Mouse (Mus musculus) cerebellum, adult 2 months (tissue): ENCODE measurements around the gene Tbc1d15. TPM values are rescaled to one million over a fixed set of nuclear protein-coding genes. Genes with fewer than 3 reads are reported as not detected.

Source experiments
- DNase-seq, 2 experiments: peaks; one replicate each; pipeline ENCODE4 v3.0.0; 2021
- H3K27ac ChIP-seq: fragments of 200-500 bp; 2 replicates; pipeline ENCODE4 v1.5.1; 2012; ENCODE audit warnings: low read length, control low read depth, inconsistent platforms; ENCODE audit not compliant: insufficient read depth
- H3K27me3 ChIP-seq: fragments of 200-500 bp; 2 replicates; pipeline ENCODE4 v1.6.1; 2012; ENCODE audit warnings: inconsistent platforms, mild to moderate bottlenecking, low read length, moderate library complexity; ENCODE audit not compliant: control insufficient read depth, insufficient read depth
- H3K4me1 ChIP-seq: fragments of 200-500 bp; 2 replicates; pipeline ENCODE4 v1.6.1; 2011; ENCODE audit warnings: low read length; ENCODE audit not compliant: control insufficient read depth, insufficient read depth
- H3K4me3 ChIP-seq: fragments of 200-500 bp; replicated peaks from 2 replicates; pipeline ENCODE3; 2011; ENCODE audit warnings: mild to moderate bottlenecking, low read depth, low read length, control low read depth; ENCODE audit not compliant: insufficient read depth
- CTCF ChIP-seq: fragments of 200-500 bp; IDR thresholded peaks from 2 replicates; pipeline ENCODE4 v1.5.1; 2011; ENCODE audit warnings: low read depth, mild to moderate bottlenecking, control low read depth, low read length, moderate library complexity, borderline replicate concordance; ENCODE audit not compliant: insufficient read depth
- POLR2A ChIP-seq: fragments of 200-500 bp; IDR thresholded peaks from 2 replicates; pipeline ENCODE4 v1.6.1; 2011; ENCODE audit warnings: low read length, control low read depth, borderline replicate concordance; ENCODE audit not compliant: insufficient read depth
- WGBS: fragments of 180-500 bp; shearing (Covaris S2); methylation state at CpG from one replicate; pipeline ENCODE4 v1.1.7; 2018; 5-methylcytosine and 5-hydroxymethylcytosine counted together
- polyA plus RNA-seq: library from polyadenylated mRNA; depleted of rRNA; stranded (reverse); fragments of >200 nt; gene quantifications from 2 replicates; pipeline ENCODE4 v1.2.3, GENCODE M21; 2012

The Tbc1d15 gene
- polyA plus RNA-seq, 1 experiment: 40.8 TPM

DNA sequence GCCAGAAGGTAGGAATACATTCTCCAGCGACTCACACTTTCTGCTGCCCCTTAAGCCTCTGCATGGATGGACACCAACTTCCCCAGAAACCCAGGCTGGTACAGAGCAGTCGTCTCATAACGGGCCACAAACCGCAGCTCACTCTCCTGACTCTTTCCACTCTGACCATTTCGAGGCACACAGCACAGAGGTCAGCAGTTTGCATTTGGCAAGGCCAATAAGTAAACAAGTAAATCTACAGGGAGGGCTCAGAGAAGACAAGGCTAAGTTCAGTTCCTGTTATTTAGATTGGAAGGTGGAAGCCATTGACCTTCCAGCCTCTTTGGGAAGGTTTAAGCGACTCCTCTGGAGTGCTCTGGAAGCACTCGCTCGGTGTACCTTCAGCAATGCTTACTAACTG is 37.6 kb upstream of the Tbc1d15 start:
- no peak for DNase-seq
- Histone ChIP-seq H3K4me3 (no peak overlapping the region), H3K4me1 (no peaks in the 10 kb centered on the region), H3K27me3 (no peaks in the 10 kb centered on the region), H3K27ac (no peak overlapping the region)
- 91% methylated on average over 8 of the region's 8 CpGs for WGBS
- TF ChIP-seq CTCF: no peak
- TF ChIP-seq POLR2A: no peak

DNA sequence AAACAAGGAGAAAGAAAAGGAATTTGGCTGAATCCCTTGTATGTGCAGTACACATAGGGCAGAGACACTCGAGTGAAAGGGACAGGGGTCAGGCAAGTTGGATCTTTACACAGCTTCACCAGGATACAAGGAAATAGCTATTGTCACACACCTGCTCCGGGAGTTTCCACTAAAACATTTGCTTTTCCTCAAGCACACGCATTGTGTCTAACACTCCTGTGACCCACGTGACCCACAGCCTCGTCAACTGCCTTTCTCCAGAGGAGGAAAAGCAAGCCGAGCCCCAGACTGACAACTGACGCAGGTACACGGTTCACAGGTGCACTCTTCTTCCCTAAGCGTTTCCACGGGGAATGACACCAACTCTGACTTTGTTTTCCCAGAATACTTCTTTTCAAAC is 32.9 kb upstream of the Tbc1d15 start:
- Histone ChIP-seq H3K4me1 (no peaks in the 10 kb centered on the region), H3K4me3 (no peak overlapping the region), H3K27ac (no peak overlapping the region), H3K27me3 (no peaks in the 10 kb centered on the region)
- 84% methylated on average over 10 of the region's 10 CpGs for WGBS
- no peak for DNase-seq
- TF ChIP-seq POLR2A: no peak
- TF ChIP-seq CTCF: no peak

DNA sequence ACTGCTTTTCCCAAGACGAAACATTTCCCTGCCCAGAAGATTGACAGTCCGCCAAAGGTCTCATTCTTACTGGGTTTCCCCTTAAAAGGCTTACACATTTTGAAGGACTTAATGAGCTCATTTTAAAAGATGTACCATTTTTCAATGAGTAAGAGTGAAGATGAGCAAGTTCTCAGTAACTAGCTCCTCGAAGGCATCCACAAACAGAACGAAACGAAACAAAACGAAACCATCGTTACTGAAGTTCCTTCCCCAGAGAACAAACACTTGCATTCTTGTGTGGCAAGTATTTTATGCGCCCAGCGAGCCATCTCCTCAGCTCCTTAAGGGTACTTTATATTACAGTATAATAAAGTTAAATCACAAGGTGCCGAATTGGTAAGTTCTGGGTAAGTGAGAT is 30.1 kb upstream of the Tbc1d15 start:
- WGBS: 94% methylated on average over 10 of the region's 10 CpGs
- Histone ChIP-seq H3K27ac (no peak overlapping the region), H3K4me1 (no peaks in the 10 kb centered on the region), H3K27me3 (no peaks in the 10 kb centered on the region), H3K4me3 (no peak overlapping the region)
- no peak for DNase-seq
- TF ChIP-seq POLR2A (no peak), CTCF (no peak)

GRCm38 (mm10) chr10:115271649-115272048 is 20.4 kb upstream of the Tbc1d15 start:
- Histone ChIP-seq H3K27me3 (no peaks in the 10 kb centered on the region), H3K27ac (no peak overlapping the region), H3K4me1 (no peaks in the 10 kb centered on the region), H3K4me3 (no peak overlapping the region)
- WGBS: 61% methylated on average over 5 of the region's 5 CpGs
- no peak for DNase-seq
- TF ChIP-seq POLR2A (no peak), CTCF (no peak)

DNA sequence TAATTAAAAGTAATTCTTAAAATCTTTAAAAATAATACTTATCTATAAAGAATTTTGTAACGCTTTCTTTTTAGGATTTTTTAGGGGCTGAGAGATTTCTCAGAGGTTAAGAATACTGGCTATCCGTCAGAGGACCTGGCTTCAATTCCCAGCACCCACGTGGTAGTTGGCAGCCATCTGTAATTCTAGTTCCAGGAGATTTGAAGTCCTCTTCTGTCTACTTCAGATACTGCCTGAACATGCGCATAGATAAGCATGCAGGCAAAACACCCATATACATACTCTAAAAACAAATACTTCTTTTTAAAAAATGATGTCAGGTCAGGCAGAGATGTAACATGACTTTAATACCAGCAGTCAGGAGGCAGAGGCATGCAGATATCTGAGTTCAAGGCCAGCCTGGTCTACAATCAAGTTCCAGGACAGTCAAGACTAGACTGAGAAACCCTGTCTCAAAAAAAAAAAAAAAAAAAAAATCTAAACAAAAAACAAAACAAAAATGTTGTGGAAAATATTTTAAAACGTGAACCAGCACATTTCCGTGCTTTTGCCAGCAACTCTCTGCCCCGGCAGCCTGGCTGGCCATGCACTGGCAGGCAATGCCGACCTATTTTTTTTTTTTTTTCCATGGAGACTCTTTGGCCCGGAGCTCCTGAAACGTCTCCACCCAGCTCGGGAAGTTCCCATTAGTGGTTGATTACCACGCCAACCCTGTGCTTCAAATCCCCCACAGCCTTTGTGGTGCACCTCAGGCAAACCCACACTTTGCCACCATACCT is 19.5 kb upstream of the Tbc1d15 start:
- 30% methylated on average over 12 of the region's 12 CpGs for WGBS
- no peak overlapping the region for H3K27ac ChIP-seq
- no peak for DNase-seq
- no peaks in the 10 kb centered on the region for H3K27me3 ChIP-seq
- TF ChIP-seq CTCF (no peak), POLR2A (no peak)
- no peak overlapping the region for H3K4me3 ChIP-seq
- no peaks in the 10 kb centered on the region for H3K4me1 ChIP-seq

DNA sequence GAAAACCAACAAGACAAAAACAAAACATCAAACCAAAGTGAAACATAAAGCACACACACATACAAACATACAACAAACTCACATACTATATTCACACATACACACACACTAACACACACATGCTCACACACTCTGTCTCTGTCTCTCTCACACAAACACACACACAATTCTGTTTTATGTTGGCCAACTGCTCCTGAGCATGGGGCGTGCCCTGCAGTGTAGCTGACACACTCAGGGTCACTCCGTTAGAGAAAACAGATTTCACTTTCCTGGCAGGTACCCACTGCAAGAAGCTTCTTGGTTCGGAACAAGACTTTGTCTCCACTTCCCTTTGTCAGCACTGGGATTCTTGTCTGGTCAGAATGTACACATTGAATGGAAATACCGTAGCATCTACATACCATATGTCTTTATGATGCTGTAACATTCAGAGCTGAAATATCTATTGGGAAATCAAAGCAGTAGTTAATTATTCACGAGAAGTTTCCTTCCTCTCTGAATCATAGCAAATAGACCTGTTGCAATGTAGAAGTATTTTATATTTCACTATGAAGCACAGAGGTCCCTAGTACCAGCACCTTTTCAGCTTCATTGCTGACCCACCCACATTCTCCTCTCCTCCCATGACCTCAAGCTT is 11.8 kb upstream of the Tbc1d15 start:
- DNase-seq: no peak
- no peaks in the 10 kb centered on the region for H3K27me3 ChIP-seq
- TF ChIP-seq CTCF (no peak), POLR2A (no peak)
- no peak overlapping the region for H3K4me3 ChIP-seq
- H3K4me1 ChIP-seq: no peaks in the 10 kb centered on the region
- H3K27ac ChIP-seq: no peak overlapping the region
- WGBS: 75% methylated on average over 5 of the region's 5 CpGs

DNA sequence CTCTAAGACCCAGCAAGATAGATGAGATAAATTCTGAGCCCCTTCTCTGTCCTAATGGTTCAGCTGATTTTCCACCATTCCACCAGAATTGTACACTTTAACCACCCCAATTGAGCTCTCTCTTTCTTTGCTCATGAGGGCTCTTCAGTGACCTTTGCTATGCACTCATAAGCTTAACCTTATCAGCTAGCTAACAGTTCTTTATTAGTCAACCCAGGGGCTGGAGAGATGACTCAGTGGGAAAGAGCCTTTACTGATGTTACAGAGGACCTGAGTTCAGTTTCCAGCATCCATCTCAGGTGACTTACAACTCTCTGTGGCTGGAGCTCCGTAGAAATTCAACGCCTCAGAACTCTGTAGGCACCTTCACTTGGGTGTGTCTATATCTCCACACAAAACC is 11.0 kb upstream of the Tbc1d15 start:
- TF ChIP-seq POLR2A: no peak
- TF ChIP-seq CTCF: no peak
- 86% methylated on average over 2 of the region's 2 CpGs for WGBS
- Histone ChIP-seq H3K27me3 (no peaks in the 10 kb centered on the region), H3K27ac (no peak overlapping the region), H3K4me1 (no peaks in the 10 kb centered on the region), H3K4me3 (no peak overlapping the region)
- DNase-seq: no peak

DNA sequence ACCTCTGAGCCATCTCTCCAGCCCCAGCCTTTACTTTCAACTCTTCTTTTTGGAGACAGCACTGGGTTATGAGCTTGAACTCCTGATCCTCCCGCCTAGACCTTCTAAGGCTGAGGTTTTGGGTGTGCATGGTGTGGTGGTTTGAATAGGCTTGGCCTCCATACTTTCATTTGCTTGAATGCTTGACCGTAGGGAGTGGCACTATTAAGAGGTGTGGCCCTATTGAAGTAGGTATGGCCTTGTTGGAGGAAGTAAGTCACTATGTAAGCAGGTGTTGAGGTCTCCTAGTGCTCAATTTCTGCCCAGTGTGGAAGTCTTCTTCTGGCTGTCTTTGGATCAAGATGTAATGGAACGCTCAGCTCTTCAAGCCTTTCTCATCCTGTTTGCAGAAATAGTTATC is 10.2 kb upstream of the Tbc1d15 start:
- 86% methylated on average over 3 of the region's 3 CpGs for WGBS
- Histone ChIP-seq H3K4me3 (no peak overlapping the region), H3K27ac (no peak overlapping the region), H3K27me3 (no peaks in the 10 kb centered on the region), H3K4me1 (no peaks in the 10 kb centered on the region)
- TF ChIP-seq CTCF: no peak
- TF ChIP-seq POLR2A: no peak
- no peak for DNase-seq
